ENCODE assay signal across 24 mouse cellular contexts in genomic region chr11:64025843-64026242, GRCm38 (mm10). TPM values are rescaled to one million over a fixed set of nuclear protein-coding genes. Genes with fewer than 3 reads are reported as not detected.
A peak's percentile ranks its signal among the peaks of the same experiment; 100 is the strongest.
DNase-seq lines count a peak whose midpoint lies in the region; ATAC-seq and TF ChIP-seq lines count a peak whose summit lies in the region.
"Had no signal": no experiment of that assay in that cellular context is flagged by ENCODE, and none has a peak within 500 bp of the region (broad histone marks: within the 10 kb centered on the region; RNA-seq: fewer than 3 reads in every experiment).

No protein-coding gene starts in this region.

- no peak overlapping the region for H3K9ac ChIP-seq in heart, embryonic 12.5 days
- H3K9ac ChIP-seq in liver, adult 2 months (ENCODE audit: low read depth, low read length), result no peak overlapping the region
- H3K9ac ChIP-seq: embryonic facial prominence, embryonic 13.5 days; forebrain, embryonic 12.5 days; forebrain, embryonic 15.5 days; hindbrain, embryonic 12.5 days; hindbrain, embryonic 15.5 days had no signal

- peaks cover 5% of the 10 kb centered on the region; the same call in 1 of the 2 replicates for H3K36me3 ChIP-seq in heart, embryonic 12.5 days
- H3K36me3 ChIP-seq in liver, adult 2 months (ENCODE audit: control insufficient read depth, insufficient read depth, low read length), result no peaks in the 10 kb centered on the region; the same call in 1 of the 2 replicates
- H3K36me3 ChIP-seq: embryonic facial prominence, embryonic 10.5 days; embryonic facial prominence, embryonic 13.5 days; forebrain, embryonic 12.5 days; forebrain, embryonic 15.5 days; heart, embryonic 10.5 days; hindbrain, embryonic 12.5 days; hindbrain, embryonic 15.5 days had no signal

- no peak overlapping the region for H3K27ac ChIP-seq in heart, embryonic 12.5 days (ENCODE audit: poor library complexity, severe bottlenecking)
- H3K27ac ChIP-seq in liver, adult 2 months (replicated peaks; ENCODE audit: insufficient read depth, low read depth, low read length), result no peak overlapping the region
- H3K27ac ChIP-seq: embryonic facial prominence, embryonic 10.5 days; embryonic facial prominence, embryonic 13.5 days; forebrain, embryonic 12.5 days; forebrain, embryonic 15.5 days; heart, adult 2 months; heart, embryonic 10.5 days; hindbrain, embryonic 12.5 days; hindbrain, embryonic 15.5 days had no signal

- H3K79me2 ChIP-seq in liver, adult 2 months (ENCODE audit: control insufficient read depth, insufficient read depth, low read length), result peaks cover 6% of the 10 kb centered on the region; the same call in 1 of the 2 replicates

- DNase-seq in heart, adult 11 months, result peak; percentile 70
- peak; percentile 21 for DNase-seq in liver, adult 2 months (ENCODE audit: extremely low read depth, low read depth, low spot score)
- DNase-seq in liver, result no peak
- DNase-seq in ovary, postnatal 36 days (ENCODE audit: low spot score), result peak; percentile 12
- no peak for DNase-seq in ovary, adult 18-20 months (ENCODE audit: low spot score)
- DNase-seq: adrenal gland, adult 8-10 months; adrenal gland, postnatal 25 days; cerebellum, adult 11-12 months; cerebellum, adult 8-10 months; cerebellum, postnatal 10 days; cerebellum, postnatal 36 days; embryo, embryonic 11 days; gastrocnemius, postnatal 25 days; heart, adult 2 months had no signal

- no peak for ATAC-seq in heart, embryonic 12.5 days (ENCODE audit: insufficient number of reproducible peaks, low FRiP score)
- ATAC-seq: activated CD4-positive, CD25-positive, alpha-beta regulatory T cell, adult 4 months; forebrain, embryonic 15.5 days had no signal

- TF ChIP-seq CTCF in liver, adult 2 months (IDR thresholded peaks at IDR 0.05; ENCODE audit: low read depth, low read length), result no peak

- WGBS in heart, embryonic 12.5 days, result 72% methylated on average over 4 of the region's 4 CpGs
- WGBS in liver, adult 2 months, result 42% methylated on average over 4 of the region's 4 CpGs

- H3K9me3 ChIP-seq in heart, embryonic 12.5 days (replicated peaks), result no peaks in the 10 kb centered on the region
- H3K9me3 ChIP-seq: embryonic facial prominence, embryonic 10.5 days; embryonic facial prominence, embryonic 13.5 days; forebrain, embryonic 12.5 days; forebrain, embryonic 15.5 days; heart, embryonic 10.5 days; hindbrain, embryonic 12.5 days; hindbrain, embryonic 15.5 days had no signal

- no peak overlapping the region for H3K4me2 ChIP-seq in heart, embryonic 12.5 days
- H3K4me2 ChIP-seq: embryonic facial prominence, embryonic 13.5 days; forebrain, embryonic 12.5 days; forebrain, embryonic 15.5 days; hindbrain, embryonic 12.5 days; hindbrain, embryonic 15.5 days had no signal

- H3K4me3 ChIP-seq in heart, embryonic 12.5 days, result no peak overlapping the region
- no peak overlapping the region for H3K4me3 ChIP-seq in liver, adult 2 months (ENCODE audit: insufficient read depth, low read depth, low read length)
- H3K4me3 ChIP-seq: embryonic facial prominence, embryonic 10.5 days; embryonic facial prominence, embryonic 13.5 days; erythroblast, embryonic 14.5 days; forebrain, embryonic 12.5 days; forebrain, embryonic 15.5 days; heart, adult 2 months; heart, embryonic 10.5 days; hindbrain, embryonic 12.5 days; hindbrain, embryonic 15.5 days had no signal

- H3K27me3 ChIP-seq in heart, embryonic 12.5 days (replicated peaks), result no peaks in the 10 kb centered on the region
- H3K27me3 ChIP-seq in liver, adult 2 months (ENCODE audit: control insufficient read depth, insufficient read depth, low read length), result no peaks in the 10 kb centered on the region
- H3K27me3 ChIP-seq: forebrain, embryonic 12.5 days; forebrain, embryonic 15.5 days; hindbrain, embryonic 12.5 days; hindbrain, embryonic 15.5 days had no signal

- TF ChIP-seq POLR2A in liver, adult 2 months (IDR thresholded peaks at IDR 0.05; ENCODE audit: extremely low read depth, insufficient read depth, low read length), result no peak

- peaks cover 38% of the 10 kb centered on the region for H3K4me1 ChIP-seq in heart, embryonic 12.5 days (replicated peaks)
- no peaks in the 10 kb centered on the region for H3K4me1 ChIP-seq in liver, adult 2 months (ENCODE audit: control insufficient read depth, insufficient read depth, low read length)

RNA-seq across cellular contexts. Expression of gene Cox10, which starts 53.4 kb away (rescaled TPM):
- polyA plus RNA-seq in heart, embryonic 12.5 days (2016; fragmentation: Nextera tagmentation; extraction: Ambion mirVana), result 32.3 and 34.9 TPM in 2 replicates
- total RNA-seq in liver, adult 2 months (2014; rRNA removed), result 4.0 and 4.8 TPM in 2 replicates
- polyA plus RNA-seq in liver, adult 2 months (2012; rRNA removed), result 11.5 and 12.9 TPM in 2 replicates

Comparison
In these comparisons a context has a peak if more than half of its experiments do, and no peak if none do; other contexts are left out.
1. DNase-seq: peak in heart, adult 11 months (single experiment), liver, adult 2 months (single experiment) and ovary, postnatal 36 days (single experiment); none in liver (single experiment) and ovary, adult 18-20 months (single experiment).